Mouse (Mus musculus) gastrocnemius, postnatal 14 days (tissue): ENCODE measurements around the gene Hypm. TPM values are rescaled to one million over a fixed set of nuclear protein-coding genes. Genes with fewer than 3 reads are reported as not detected.

Experiments used
- DNase-seq: peaks from one replicate; pipeline ENCODE4 v3.0.0; 2021; ENCODE audit warnings: mixed read lengths
- intact Hi-C: fragments of 180-260 bp; cut with DNase I; formaldehyde crosslinking; loops from one replicate; pipeline ENCODE4 v1.15.1; 2025; ENCODE audit warnings: low total_unique reads
- long read RNA-seq, 2 experiments: library from polyadenylated mRNA; stranded (forward); transcript quantifications; one replicate each; pipeline ENCODE4 v2.0.0; 2021
- total RNA-seq, 2 experiments: library from RNA; stranded (reverse); gene quantifications; 2 replicates each; pipeline ENCODE4 v1.2.3; 2021

Gene Hypm
- total RNA-seq, result not detected
- long read RNA-seq, experiment 1, result 0 reads
- long read RNA-seq, experiment 2, result 0 reads

DNA sequence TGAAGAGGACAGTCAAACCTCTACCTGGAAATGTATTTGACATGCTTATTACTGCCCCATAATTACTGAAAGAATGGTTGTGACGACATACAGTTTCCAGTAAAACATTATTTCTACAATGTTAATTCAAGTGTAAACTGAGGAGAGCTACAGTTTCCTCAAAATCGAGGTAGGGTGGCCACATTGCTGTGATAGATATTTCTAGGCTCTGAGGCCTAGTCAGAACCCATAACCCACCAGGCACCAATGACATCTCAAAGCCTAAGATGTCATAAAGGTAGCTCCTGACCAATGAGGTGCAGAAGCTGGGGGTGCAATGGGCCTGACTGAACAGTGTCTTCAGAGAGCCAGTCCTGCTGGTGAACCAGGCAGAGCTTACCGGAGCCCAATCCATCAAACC, at the start of gene Hypm:
Gene Hypm (plus strand): TSS at position 301 of the 400 bp plus-strand sequence.
- intact Hi-C loops, result no loop called here
- DNase-seq, result no peak

DNA sequence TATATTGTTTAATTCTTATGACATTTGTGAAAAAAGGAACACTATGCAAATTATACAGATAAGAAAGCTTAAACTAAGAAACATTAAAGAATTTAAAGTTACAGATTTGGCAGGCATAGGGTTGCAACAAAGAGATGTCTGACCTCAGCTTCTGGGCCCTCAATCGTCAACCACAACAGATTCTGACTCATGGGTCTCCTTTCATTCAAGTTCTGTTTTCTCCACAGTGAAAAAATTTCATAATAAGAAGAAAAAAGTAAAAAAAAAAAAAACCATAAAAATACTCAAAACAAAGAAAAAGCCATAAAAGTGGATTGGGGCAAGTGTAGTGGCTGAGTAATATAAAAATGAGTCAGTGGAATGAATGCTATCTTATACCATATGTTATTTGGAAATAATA, 36.6 kb upstream of the Hypm start:
- intact Hi-C loops, result no loop called here
- no peak for DNase-seq

DNA sequence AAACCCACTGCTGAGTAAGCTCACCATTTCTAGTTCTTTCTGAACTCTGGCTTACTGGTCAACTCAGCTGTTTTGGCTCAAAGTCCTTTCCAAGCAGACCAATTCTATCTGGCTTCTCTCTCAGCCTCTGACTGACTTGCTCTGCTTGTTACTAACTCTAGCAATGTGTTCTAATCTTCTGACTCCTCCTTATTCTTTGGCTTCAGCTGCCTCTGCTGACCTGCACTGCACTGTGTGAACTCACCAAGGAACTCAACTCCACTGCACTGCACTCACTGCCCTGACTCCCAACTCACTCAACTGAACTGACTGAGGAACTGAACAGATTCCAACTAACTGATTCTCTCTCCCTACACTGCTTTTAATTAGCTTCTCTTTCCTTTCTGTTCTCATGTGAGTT, 34.3 kb upstream of the Hypm start:
- intact Hi-C loops, result no loop called here

DNA sequence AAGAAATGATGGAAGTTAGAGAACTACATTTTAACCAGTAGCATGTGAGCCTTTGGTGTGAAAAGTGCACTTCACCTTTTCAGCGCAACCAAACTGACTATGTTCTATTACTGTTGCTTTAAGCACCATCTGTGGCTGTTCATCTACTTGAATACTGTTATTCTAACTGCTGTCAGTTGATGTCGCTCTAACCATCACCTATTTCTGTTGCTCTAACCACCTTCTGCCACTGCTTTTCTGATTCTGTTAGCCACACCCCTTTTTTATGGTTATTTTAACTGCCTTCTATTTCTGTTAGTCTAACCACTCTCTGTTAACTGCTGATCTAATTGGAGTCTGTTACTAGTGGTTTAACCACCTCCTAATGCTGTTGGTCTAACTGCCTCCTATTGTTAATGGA, 11.9 kb upstream of the Hypm start:
- no peak for DNase-seq
- intact Hi-C loops, result no loop called here

More for the DNA sequence above, 34.3 kb upstream of the Hypm start:
- no peak for DNase-seq

DNA sequence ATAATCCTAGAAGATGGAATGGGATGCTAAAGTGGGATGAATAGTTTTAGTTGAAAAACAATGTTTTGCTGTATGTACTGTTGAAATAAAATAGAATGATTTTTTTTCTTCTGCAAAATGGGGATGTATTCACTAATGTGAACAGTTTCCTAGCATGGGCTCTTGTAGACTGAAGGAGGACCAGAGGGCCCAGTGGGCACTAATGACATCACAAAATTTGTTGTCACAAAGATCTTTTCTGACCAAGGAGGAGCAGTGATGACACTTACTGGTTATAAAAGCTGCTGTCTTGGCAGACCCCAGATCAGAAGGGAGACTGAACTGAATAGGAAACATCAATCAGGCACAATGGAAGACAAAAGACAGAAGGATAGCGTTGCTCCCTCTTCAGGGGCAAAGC, 2.7 kb downstream of the Hypm start, which contains the start of gene H2al3:
Gene H2al3 (plus strand): TSS at position 301 of the 400 bp plus-strand sequence.
- DNase-seq, result no peak
- intact Hi-C loops, result no loop called here

DNA sequence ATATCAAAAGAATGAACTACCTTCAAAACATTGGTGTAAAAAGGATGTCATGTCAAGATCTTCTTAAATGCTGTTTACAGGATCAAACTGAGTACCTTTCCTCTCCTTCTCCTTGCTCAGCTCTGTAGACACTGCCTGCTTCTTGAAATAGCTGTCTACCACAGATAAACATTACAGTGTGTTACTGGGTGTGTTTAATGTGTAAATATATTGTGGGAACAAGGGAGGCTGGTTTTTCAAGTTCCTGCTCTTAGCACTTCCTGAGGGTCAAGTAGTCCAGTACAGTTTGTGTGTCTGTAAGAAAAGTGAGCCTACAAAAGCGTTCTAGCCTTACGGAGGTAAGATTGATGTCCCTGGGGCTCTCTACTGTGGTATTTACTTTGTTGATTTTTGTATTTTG, 15.1 kb downstream of the Hypm start:
- DNase-seq, result no peak
- intact Hi-C loops, result no loop called here

DNA sequence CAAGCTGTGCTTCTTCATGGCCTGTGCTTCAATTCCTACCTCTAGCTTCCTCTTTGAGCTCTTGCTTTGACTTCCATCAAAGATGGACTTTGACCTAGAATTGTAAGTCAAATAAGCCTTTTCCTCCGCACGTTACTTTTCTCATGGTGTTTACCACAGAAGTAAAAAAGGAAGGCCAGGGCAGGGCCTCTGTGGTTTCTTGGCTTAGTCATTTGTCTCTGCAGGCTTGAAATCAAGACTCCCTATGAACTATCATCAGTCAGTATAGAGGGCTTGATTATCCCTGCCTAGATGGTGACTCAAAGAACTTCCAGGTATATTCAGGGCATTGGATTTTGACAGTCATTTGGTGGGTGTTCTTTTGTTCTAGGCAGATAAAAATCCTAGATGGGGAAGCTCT, 28.8 kb downstream of the Hypm start:
- DNase-seq, result no peak
- intact Hi-C loops, result no loop called here

DNA sequence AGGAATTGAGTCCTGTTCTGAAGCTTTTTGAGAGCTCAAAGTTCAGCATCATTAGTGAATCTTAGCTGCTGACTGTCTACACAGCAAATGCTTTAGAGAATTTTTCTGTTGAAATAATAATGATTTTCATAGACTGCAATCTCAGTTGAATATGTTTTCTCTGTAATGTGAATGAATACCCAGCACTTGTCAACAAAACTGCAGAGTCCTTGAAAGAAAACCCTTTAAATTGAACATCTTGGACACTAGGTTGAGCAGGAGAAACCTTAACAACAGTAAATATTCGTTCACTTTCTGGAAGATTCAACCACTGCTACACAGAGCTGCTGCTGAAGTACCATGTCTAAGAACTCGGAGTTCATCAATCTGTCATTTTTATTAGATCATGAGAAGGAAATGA, 38.6 kb downstream of the Hypm start, which contains the start of gene Sytl5:
Gene Sytl5 (plus strand): TSS at position 301 of the 400 bp plus-strand sequence.
- DNase-seq, result no peak
- intact Hi-C loops, result no loop called here

Other genes starting within 250 kb of the Hypm start
- gene Dynlt3, start 183.9 kb upstream of the Hypm start, total RNA-seq, result 10 to 100 TPM; 51.1 to 60.3 TPM
- not detected for gene H2al3, start 2.8 kb downstream of the Hypm start, total RNA-seq
- gene Sytl5, start 38.7 kb downstream of the Hypm start, total RNA-seq, result under 1 TPM; 0.09 to 0.27 TPM